Mouse (Mus musculus) small intestine, adult 2 months (tissue): ENCODE data around the gene Paqr7.

ENCODE experiments used
- CTCF ChIP-seq: fragments of 200-500 bp; IDR thresholded peaks from 2 replicates; pipeline ENCODE4 v1.5.1; 2012; ENCODE audit warnings: low read depth, mild to moderate bottlenecking, control low read depth, inconsistent platforms, low read length, moderate library complexity, mixed read lengths; ENCODE audit not compliant: insufficient replicate concordance, insufficient read length; ENCODE audit errors: extremely low read depth
- POLR2A ChIP-seq: fragments of 200-500 bp; IDR thresholded peaks from 2 replicates; pipeline ENCODE4 v1.6.1; 2012; ENCODE audit warnings: low read depth, mild to moderate bottlenecking, control low read depth, inconsistent platforms, low read length, moderate library complexity

DNA sequence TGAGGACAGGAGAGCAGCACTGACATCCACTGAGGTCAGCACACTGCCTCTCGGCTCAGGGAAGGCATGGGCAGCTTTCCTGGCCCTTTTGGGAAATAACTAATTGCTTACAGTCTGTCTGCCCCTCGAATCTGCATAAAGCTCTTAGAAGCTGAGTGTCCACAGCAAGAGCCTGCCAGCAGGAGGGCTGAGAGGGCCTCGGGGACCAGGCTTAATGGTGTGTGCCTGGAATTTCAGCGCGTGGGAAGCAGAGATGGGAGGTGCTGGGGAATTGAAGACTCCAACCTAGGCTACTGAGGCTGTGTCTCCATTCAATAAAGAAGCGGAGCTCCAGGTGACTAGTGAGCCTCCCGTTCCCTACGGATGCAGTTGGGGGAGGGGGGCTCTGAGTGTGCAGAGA is 22.3 kb upstream of the Paqr7 start:
- TF ChIP-seq CTCF (no peak), POLR2A (no peak)
